Mouse (Mus musculus) cerebellum, adult 8-10 months (tissue): ENCODE results near the gene Cops3.
"Not testable (repeated sequence)": the region's sequence is repeated elsewhere in the genome, so short reads cannot be mapped to it uniquely, and the experiment has no call there.

Source experiments
- DNase-seq: peaks from one replicate; pipeline ENCODE4 v3.0.0; 2022

Gene Cops3

GRCm38 (mm10) chr11:59839459-59840126 lies at the start of gene Cops3:
Gene Cops3 (minus strand): TSS chr11:59839838.
- DNase-seq: peak; percentile 93

GRCm38 (mm10) chr11:59888151-59888550 lies 48.5 kb upstream of the Cops3 start:
- no peak for DNase-seq

GRCm38 (mm10) chr11:59886952-59887351 lies 47.3 kb upstream of the Cops3 start:
- DNase-seq: no peak

- no peak for DNase-seq
These were observed 45.8 kb upstream of the Cops3 start for GRCm38 (mm10) chr11:59885217-59885986.

GRCm38 (mm10) chr11:59880031-59880430 lies 40.4 kb upstream of the Cops3 start:
- peak; percentile 81 for DNase-seq

- DNase-seq: no peak
These were observed 32.5 kb upstream of the Cops3 start for GRCm38 (mm10) chr11:59872124-59872523.

- no peak for DNase-seq
These were observed 24.7 kb upstream of the Cops3 start for GRCm38 (mm10) chr11:59864316-59864715.

GRCm38 (mm10) chr11:59860467-59860866 lies 20.8 kb upstream of the Cops3 start:
- no peak for DNase-seq

- DNase-seq: no peak
These were observed 13.2 kb upstream of the Cops3 start for GRCm38 (mm10) chr11:59852865-59853264.

GRCm38 (mm10) chr11:59847891-59848884 lies 8.6 kb upstream of the Cops3 start:
- peak; percentile 72 for DNase-seq

- DNase-seq: peak; percentile 49
These were observed 7.5 kb upstream of the Cops3 start for GRCm38 (mm10) chr11:59847131-59847530.

GRCm38 (mm10) chr11:59846311-59846710 lies 6.7 kb upstream of the Cops3 start:
- no peak for DNase-seq

- DNase-seq: peak; percentile 94
These were observed 605 bp downstream of the Cops3 start, which contains the start of gene Nt5m for GRCm38 (mm10) chr11:59839008-59839458. Gene Nt5m (plus strand): TSS chr11:59839447.

GRCm38 (mm10) chr11:59838426-59838825 lies 1.2 kb downstream of the Cops3 start:
- no peak for DNase-seq

GRCm38 (mm10) chr11:59837789-59838188 lies 1.8 kb downstream of the Cops3 start:
- not testable (repeated sequence) for DNase-seq

GRCm38 (mm10) chr11:59821625-59822024 lies 18.0 kb downstream of the Cops3 start:
- DNase-seq: no peak

GRCm38 (mm10) chr11:59817916-59818315 lies 21.7 kb downstream of the Cops3 start:
- no peak for DNase-seq

- no peak for DNase-seq
These were observed 24.1 kb downstream of the Cops3 start for GRCm38 (mm10) chr11:59815482-59816065.

- DNase-seq: no peak
These were observed 24.7 kb downstream of the Cops3 start for GRCm38 (mm10) chr11:59814936-59815335.

GRCm38 (mm10) chr11:59814311-59814710 lies 25.3 kb downstream of the Cops3 start:
- no peak for DNase-seq

- no peak for DNase-seq
These were observed 26.4 kb downstream of the Cops3 start for GRCm38 (mm10) chr11:59813276-59813675.

- DNase-seq: no peak
These were observed 28.4 kb downstream of the Cops3 start for GRCm38 (mm10) chr11:59811211-59811610.
